Mouse (Mus musculus): ENCODE data around the gene Aig1. TPM values are rescaled to one million over a fixed set of nuclear protein-coding genes. Genes with fewer than 3 reads are reported as not detected.

The Aig1 gene
- polyA plus RNA-seq, 1 experiment from 2014 or later, result 24.2 TPM

DNA sequence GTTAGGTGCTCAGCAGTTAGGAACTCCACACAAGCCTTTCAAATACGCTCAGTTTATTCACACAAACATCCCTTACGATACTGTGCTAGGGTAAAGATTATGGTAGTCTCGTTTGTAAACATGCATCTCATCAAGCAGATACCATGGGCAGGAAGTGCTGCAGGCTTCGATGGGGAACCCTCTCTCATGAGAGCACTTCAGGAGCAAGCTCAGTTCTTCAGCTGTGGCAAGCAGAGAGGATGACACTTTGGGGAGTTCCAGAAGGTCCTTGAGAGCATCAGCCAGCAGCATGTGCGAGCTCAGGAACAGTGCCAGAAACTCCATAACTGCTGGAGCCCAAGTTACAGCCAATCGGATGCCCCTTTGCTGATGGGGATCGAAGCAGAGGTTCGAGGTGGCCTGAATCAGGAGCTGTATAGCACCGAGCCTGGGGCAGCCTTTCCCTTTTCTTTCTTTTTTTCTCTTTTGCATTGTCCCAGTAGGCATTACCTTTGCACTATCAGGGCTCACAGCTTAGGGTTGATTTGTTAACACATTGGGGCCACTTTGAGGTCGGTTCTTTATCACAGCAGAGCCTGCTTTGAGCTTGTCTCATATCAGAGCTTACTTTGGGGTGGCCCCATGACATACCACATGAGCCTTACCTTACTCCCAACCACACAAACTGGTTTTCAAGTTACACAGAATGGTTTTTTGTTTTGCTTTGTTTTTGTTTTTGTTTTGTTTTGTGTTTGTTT is 5.7 kb upstream of the Aig1 start:
- Histone ChIP-seq H3K27me3 (replicated peaks; ENCODE audit: low read depth, poor library complexity, severe bottlenecking) (no peaks in the 10 kb centered on the region), H3K9me3 (no peaks in the 10 kb centered on the region; the same call in 1 of the 2 replicates), H3K27ac (replicated peaks) (no peak overlapping the region), H3K4me1 (peaks cover 3% of the 10 kb centered on the region; the same call in 1 of the 2 replicates), H3K4me3 (no peak overlapping the region), H3K36me3 (replicated peaks) (no peaks in the 10 kb centered on the region)
- WGBS, result 82% methylated on average over 10 of the region's 10 CpGs
- no peak for DNase-seq (ENCODE audit: low spot score)

DNA sequence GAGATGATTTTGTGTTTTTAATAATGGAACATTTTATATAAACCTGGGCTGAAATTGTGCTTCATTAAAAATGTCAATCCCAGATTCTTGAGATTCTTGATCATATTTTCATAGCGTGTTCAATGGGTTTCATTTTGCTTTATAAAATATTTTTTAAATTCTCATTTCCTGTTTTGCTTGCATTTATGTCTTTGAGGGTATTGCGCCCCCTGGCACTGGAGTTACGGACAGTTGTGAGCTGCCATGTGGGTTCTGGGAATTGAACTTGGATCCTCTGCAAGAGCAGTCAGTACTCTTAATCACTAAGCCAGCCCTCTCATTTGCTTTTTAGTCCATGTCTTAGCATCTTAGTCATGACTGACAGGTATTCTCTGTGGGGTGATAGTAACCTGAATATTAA is 1.8 kb upstream of the Aig1 start:
- Histone ChIP-seq H3K27me3 (replicated peaks; ENCODE audit: low read depth, poor library complexity, severe bottlenecking) (no peaks in the 10 kb centered on the region), H3K4me1 (peaks cover 19% of the 10 kb centered on the region), H3K9me3 (no peaks in the 10 kb centered on the region; the same call in 1 of the 2 replicates), H3K27ac (replicated peaks) (no peak overlapping the region), H3K4me3 (no peak overlapping the region), H3K36me3 (replicated peaks) (no peaks in the 10 kb centered on the region)
- 86% methylated on average over 3 of the region's 3 CpGs for WGBS
- no peak for DNase-seq (ENCODE audit: low spot score)

DNA sequence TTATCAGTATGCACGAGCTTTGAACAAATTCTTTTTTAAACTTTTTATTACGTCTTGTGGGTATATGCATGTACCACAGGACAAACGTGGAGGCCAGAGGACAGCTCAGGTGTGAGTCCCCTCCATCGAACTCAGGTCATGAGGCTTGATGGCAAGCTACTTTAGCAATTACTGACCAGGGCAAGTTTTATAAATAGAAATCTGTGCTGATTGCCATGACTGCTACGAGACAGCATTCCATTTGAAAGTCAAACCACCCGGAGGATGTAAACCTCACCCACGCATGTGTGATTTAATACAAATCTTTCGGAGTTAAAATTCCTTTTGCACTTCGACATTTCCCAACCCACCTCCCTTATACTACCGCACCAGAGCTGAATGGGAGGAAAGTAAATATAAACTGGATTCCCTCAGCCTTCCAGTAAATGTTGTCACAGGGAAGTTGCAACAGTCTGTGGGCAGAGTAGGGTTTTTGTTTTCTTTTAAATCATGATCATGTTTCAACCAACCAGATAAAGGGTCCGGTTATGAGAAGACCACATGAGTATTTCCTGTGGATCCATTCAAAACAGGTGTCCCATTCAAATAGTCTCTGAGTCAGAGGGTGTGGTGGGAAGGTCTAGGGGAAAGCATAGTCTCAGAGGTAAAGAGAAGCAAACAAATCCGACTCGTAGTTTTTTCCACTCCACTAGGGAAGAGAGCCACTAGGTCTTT is 699 bp upstream of the Aig1 start:
- Histone ChIP-seq H3K36me3 (replicated peaks) (no peaks in the 10 kb centered on the region), H3K27ac (replicated peaks) (peak overlapping the region; percentile 91; the same call in 1 of the 2 replicates), H3K4me3 (peak overlapping the region; percentile 85), H3K9me3 (no peaks in the 10 kb centered on the region; the same call in 1 of the 2 replicates), H3K27me3 (replicated peaks; ENCODE audit: low read depth, poor library complexity, severe bottlenecking) (no peaks in the 10 kb centered on the region), H3K4me1 (peaks cover 19% of the 10 kb centered on the region)
- no peak for DNase-seq (ENCODE audit: low spot score)
- 50% methylated on average over 13 of the region's 13 CpGs for WGBS

DNA sequence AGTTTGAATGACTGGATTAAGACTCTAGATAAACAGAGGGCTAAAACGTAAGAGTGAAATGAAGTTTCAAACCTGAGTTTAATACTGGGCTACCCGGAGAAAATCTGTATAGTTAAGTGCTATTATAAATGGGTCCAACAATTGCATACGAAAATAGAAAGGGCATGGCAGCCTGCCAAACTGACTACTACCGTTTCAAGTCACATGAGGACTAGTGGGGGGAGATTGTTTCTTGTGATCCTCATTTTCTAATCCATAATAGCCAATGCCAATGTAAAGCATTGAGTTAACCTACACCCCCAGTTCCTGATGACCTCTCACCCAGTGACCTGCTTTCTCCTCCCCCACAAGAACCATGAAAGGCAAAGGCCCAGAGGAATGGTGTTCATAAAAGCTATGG is 2.4 kb downstream of the Aig1 start:
- H3K4me1 ChIP-seq, result peaks cover 30% of the 10 kb centered on the region
- no peak for DNase-seq (ENCODE audit: low spot score)
- 82% methylated on average over 4 of the region's 4 CpGs for WGBS
- H3K27me3 ChIP-seq (replicated peaks; ENCODE audit: low read depth, poor library complexity, severe bottlenecking), result no peaks in the 10 kb centered on the region
- H3K36me3 ChIP-seq (replicated peaks), result no peaks in the 10 kb centered on the region
- no peaks in the 10 kb centered on the region for H3K9me3 ChIP-seq
- H3K27ac ChIP-seq (replicated peaks), result no peak overlapping the region
- H3K4me3 ChIP-seq, result no peak overlapping the region

DNA sequence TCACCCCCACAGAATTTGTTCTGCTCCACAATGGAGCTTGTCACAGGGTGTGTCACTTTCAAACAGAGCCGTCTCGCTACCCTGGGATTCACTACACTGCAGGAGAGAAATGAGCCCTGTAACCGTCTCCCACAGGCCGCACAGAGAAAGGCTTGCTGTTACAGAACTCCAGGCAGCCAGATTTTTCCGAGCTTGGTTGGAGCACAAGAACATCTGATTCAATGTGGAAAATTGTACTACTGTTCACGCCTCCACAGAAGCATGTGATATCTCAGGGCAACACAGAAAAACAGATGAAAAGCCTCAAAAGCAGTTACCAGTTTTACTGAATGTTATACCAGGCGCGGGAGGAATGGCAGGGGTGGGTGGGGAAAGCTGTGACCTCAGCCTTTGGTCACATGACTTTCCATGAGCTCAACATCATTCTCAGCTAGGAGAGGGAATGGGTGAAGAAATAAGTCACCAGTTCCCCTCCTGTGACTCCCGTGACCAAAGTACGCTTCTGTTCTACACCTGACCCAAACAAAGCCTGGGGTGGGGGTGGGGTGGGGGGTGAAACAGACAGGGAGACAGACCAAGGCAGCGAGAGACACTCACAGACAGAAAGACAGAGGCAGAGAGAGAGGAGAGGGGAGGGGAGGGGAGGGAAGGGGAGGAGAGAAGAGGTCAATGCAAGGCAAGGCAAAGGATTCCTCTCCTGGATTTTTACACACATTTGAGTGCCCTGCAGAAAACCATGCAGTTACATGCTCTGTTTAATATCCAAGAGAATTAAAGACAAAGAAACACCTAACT is 7.5 kb downstream of the Aig1 start:
- Histone ChIP-seq H3K27me3 (replicated peaks; ENCODE audit: low read depth, poor library complexity, severe bottlenecking) (no peaks in the 10 kb centered on the region), H3K4me1 (peaks cover 17% of the 10 kb centered on the region), H3K4me3 (peak overlapping the region; percentile 42), H3K9me3 (no peaks in the 10 kb centered on the region), H3K36me3 (replicated peaks) (no peaks in the 10 kb centered on the region), H3K27ac (replicated peaks) (peak overlapping the region; percentile 77)
- DNase-seq (ENCODE audit: low spot score), result peak; percentile 42
- WGBS, result 20% methylated on average over 11 of the region's 11 CpGs

DNA sequence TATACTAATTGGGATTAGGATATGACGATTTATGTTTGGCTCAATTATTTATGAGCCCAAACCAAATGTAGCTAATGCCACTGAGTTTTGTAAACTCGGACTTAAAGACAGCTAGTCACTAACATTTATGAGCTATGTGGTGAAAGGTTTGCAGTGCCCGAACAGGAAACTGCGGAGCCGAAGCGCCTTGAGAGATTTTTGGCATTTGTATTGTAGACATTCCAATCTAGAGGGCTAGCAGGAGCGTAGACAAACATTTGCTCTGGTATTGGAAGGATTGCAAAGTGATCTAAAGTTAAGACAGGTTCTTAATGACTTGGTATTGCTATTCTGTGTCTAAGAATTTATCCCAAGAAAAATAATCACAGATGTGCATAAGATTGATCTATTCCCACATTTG is 12.3 kb downstream of the Aig1 start:
- no peak for DNase-seq (ENCODE audit: low spot score)
- Histone ChIP-seq H3K9me3 (no peaks in the 10 kb centered on the region), H3K36me3 (replicated peaks) (no peaks in the 10 kb centered on the region; the same call in 1 of the 2 replicates), H3K4me3 (no peak overlapping the region), H3K27ac (replicated peaks) (no peak overlapping the region), H3K4me1 (peaks cover 6% of the 10 kb centered on the region), H3K27me3 (replicated peaks; ENCODE audit: low read depth, poor library complexity, severe bottlenecking) (no peaks in the 10 kb centered on the region)
- 91% methylated on average over 7 of the region's 7 CpGs for WGBS

DNA sequence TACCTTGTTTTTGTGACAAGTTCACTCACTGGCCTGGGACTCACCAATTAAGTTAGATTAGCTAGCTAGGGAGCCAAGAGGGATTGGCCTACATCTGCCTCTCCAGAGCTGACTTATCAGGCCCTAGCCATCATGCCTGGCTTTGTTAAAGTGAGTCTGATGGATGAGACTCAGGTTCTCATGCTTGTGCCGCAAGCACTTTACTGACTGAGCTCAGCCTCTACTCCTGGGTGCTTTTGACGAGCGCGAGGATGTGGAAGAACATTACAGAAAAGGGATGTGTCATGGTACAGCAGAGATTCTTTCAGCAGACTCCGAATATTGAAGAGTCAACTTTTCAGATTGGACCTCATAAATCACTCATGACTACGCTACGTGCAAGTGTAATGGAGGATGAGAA is 12.8 kb downstream of the Aig1 start:
- Histone ChIP-seq H3K4me1 (peaks cover 2% of the 10 kb centered on the region), H3K27me3 (replicated peaks; ENCODE audit: low read depth, poor library complexity, severe bottlenecking) (no peaks in the 10 kb centered on the region), H3K4me3 (no peak overlapping the region), H3K9me3 (no peaks in the 10 kb centered on the region), H3K27ac (replicated peaks) (no peak overlapping the region), H3K36me3 (replicated peaks) (no peaks in the 10 kb centered on the region; the same call in 1 of the 2 replicates)
- whole genome bisulfite sequencing, result 93% methylated on average over 7 of the region's 7 CpGs
- no peak for DNase-seq (ENCODE audit: low spot score)

DNA sequence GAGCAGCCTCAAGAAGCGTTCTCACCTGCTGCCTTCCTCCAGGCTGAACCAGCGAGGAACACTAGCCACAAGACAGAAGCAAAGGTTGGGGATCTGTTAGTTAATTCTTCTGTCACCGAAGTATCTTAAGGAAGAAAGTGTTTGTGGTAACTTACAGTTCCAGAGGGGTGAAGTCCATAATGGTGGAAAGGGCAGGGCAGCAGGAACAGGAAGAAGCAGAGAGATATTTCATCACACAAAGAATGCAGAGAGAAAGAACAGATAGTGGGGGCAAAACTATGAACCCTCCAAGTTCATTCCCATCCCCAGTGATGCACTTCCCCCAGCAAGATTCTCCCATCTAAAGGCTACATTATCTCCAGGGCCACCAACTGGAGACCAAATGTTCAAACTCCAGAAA is 13.7 kb downstream of the Aig1 start:
- Histone ChIP-seq H3K27ac (replicated peaks) (no peak overlapping the region), H3K4me1 (peaks cover 5% of the 10 kb centered on the region), H3K27me3 (replicated peaks; ENCODE audit: low read depth, poor library complexity, severe bottlenecking) (no peaks in the 10 kb centered on the region), H3K4me3 (no peak overlapping the region), H3K9me3 (no peaks in the 10 kb centered on the region), H3K36me3 (replicated peaks) (no peaks in the 10 kb centered on the region; the same call in 1 of the 2 replicates)
- DNase-seq (ENCODE audit: low spot score), result no peak
- 90% methylated on average over 3 of the region's 3 CpGs for WGBS

DNA sequence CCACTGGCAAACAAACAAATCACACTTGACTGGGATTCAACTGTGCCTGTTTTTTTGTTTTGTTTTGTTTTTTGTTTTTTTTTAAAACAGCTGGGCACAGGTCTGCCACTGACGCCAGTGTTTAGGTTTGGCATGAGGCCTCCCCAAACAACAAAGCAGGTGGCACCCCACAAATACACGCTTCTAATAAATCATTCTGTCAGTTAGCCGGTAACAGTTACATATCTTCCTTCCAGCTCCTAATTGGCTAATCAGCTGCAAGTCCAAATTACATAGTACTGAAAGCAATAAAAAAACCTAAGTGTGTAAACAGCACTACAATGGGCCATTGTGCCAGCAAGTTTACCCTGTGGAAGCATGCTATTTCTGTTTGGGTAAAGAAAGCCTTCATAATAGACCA is 18.7 kb downstream of the Aig1 start:
- peaks cover 17% of the 10 kb centered on the region for H3K4me1 ChIP-seq
- WGBS, result 29% methylated on average over 3 of the region's 3 CpGs
- no peak for DNase-seq (ENCODE audit: low spot score)

DNA sequence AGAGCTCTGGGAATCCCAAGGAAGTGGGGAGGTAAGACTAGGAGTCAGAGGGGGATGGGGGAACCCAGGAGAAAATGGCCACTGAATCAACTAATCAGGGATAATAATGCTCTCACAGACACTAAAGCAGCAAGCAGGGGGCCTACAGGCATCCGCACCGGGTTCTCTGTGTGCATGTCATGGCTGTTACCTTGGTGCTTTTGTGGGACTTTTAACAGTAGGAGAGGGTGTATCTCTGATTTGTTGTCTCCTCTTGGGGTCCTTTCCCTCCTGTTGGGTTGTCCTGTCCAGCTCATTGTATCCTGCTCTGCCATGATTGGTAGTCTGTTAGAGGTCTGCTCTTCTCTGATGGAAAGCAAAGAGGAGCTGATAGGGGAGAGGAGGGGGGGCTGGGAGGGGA is 19.6 kb downstream of the Aig1 start:
- Histone ChIP-seq H3K27me3 (replicated peaks; ENCODE audit: low read depth, poor library complexity, severe bottlenecking) (no peaks in the 10 kb centered on the region), H3K36me3 (replicated peaks) (no peaks in the 10 kb centered on the region; the same call in 1 of the 2 replicates), H3K4me1 (peaks cover 17% of the 10 kb centered on the region), H3K9me3 (no peaks in the 10 kb centered on the region), H3K27ac (replicated peaks) (peak overlapping the region; percentile 40), H3K4me3 (no peak overlapping the region)
- WGBS, result 43% methylated on average over 2 of the region's 2 CpGs
- DNase-seq (ENCODE audit: low spot score), result peak; percentile 29

More for the DNA sequence above, 18.7 kb downstream of the Aig1 start:
- H3K27me3 ChIP-seq (replicated peaks; ENCODE audit: low read depth, poor library complexity, severe bottlenecking), result no peaks in the 10 kb centered on the region
- H3K27ac ChIP-seq (replicated peaks), result no peak overlapping the region
- H3K4me3 ChIP-seq, result no peak overlapping the region
- no peaks in the 10 kb centered on the region for H3K9me3 ChIP-seq
- H3K36me3 ChIP-seq (replicated peaks), result no peaks in the 10 kb centered on the region; the same call in 1 of the 2 replicates

DNA sequence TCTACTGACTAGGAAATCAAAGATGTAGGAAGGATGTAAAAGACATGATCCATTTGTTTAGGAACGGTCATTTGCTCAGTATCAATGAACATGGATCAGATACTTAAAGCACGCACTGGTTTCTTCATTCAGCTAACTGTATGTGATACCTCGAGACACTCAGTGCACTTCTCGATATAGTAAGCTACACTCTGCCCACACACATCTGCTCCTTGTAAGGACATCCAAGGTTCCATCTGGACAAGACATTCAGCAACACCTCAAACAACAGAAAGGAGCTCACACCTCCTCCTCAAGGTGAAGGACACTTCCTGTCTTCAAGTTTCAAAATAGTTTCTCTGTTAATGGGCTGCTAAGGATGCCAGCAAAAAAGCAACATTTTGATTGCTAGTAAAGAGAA is 23.9 kb downstream of the Aig1 start:
- H3K27me3 ChIP-seq (replicated peaks; ENCODE audit: low read depth, poor library complexity, severe bottlenecking), result no peaks in the 10 kb centered on the region
- H3K27ac ChIP-seq (replicated peaks), result no peak overlapping the region
- H3K4me1 ChIP-seq, result peaks cover 10% of the 10 kb centered on the region
- H3K4me3 ChIP-seq, result no peak overlapping the region
- H3K36me3 ChIP-seq (replicated peaks), result no peaks in the 10 kb centered on the region
- WGBS, result 88% methylated on average over 4 of the region's 4 CpGs
- H3K9me3 ChIP-seq, result no peaks in the 10 kb centered on the region
- no peak for DNase-seq (ENCODE audit: low spot score)

DNA sequence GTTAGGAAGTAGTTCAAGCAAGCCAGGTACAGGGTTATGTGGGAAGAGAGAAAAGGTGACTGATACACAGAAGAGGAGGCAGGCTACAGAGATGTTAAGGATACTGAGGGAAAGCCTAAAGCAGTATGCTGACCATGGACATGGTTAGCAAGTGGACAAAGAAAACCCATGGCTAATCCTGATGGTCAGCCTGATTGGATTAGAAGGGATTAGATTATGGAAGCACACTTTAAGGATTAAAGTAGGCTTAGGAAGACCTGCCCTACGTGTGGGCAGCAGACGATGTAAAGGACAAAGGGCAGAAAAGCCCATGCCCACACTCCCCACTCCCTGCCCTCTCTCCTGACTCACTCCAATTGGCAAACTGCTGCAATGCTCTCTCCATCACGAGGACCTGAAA is 25.0 kb downstream of the Aig1 start:
- Histone ChIP-seq H3K4me1 (no peaks in the 10 kb centered on the region), H3K27me3 (replicated peaks; ENCODE audit: low read depth, poor library complexity, severe bottlenecking) (no peaks in the 10 kb centered on the region), H3K4me3 (no peak overlapping the region), H3K36me3 (replicated peaks) (no peaks in the 10 kb centered on the region), H3K27ac (replicated peaks) (no peak overlapping the region), H3K9me3 (no peaks in the 10 kb centered on the region)
- DNase-seq (ENCODE audit: low spot score), result no peak
- 54% methylated on average over 3 of the region's 3 CpGs for WGBS
